Mouse (Mus musculus): ENCODE measurements around the gene Foxp1. TPM values are rescaled to one million over a fixed set of nuclear protein-coding genes. Genes with fewer than 3 reads are reported as not detected.
A peak's percentile ranks its signal among the peaks of the same experiment; 100 is the strongest.

The Foxp1 gene
- polyA plus RNA-seq, 1 experiment from 2014 or later: 96.6 TPM

GRCm38 (mm10) chr6:99027542-99028160, 494.9 kb downstream of the Foxp1 start:
- no peak; the same call in 1 of the 2 replicates for ATAC-seq (ENCODE audit: low FRiP score, low read depth)
- H3K36me3 ChIP-seq: no peaks in the 10 kb centered on the region
- H3K4me2 ChIP-seq (replicated peaks): peak overlapping the region; percentile 74
- no peaks in the 10 kb centered on the region for H3K9me3 ChIP-seq
- H3K9ac ChIP-seq (replicated peaks): peak overlapping the region; percentile 77
- H3K27ac ChIP-seq (replicated peaks): peak overlapping the region; percentile 91
- peak overlapping the region; percentile 66 for H3K4me3 ChIP-seq
- peaks cover 42% of the 10 kb centered on the region for H3K4me1 ChIP-seq
- no peaks in the 10 kb centered on the region for H3K27me3 ChIP-seq
- under 1% methylated on average over 17 of the region's 22 CpGs for WGBS

GRCm38 (mm10) chr6:99026635-99027541, 495.6 kb downstream of the Foxp1 start:
- H3K4me2 ChIP-seq (replicated peaks): peak overlapping the region; percentile 74
- peak overlapping the region; percentile 77 for H3K9ac ChIP-seq (replicated peaks)
- 16% methylated on average over 19 of the region's 19 CpGs for WGBS
- no peaks in the 10 kb centered on the region for H3K27me3 ChIP-seq
- peak overlapping the region; percentile 66 for H3K4me3 ChIP-seq
- peaks cover 45% of the 10 kb centered on the region for H3K4me1 ChIP-seq
- ATAC-seq (ENCODE audit: low FRiP score, low read depth): no peak
- H3K9me3 ChIP-seq: no peaks in the 10 kb centered on the region
- no peaks in the 10 kb centered on the region for H3K36me3 ChIP-seq
- peak overlapping the region; percentile 91 for H3K27ac ChIP-seq (replicated peaks)

- peaks cover 48% of the 10 kb centered on the region for H3K4me1 ChIP-seq
- H3K36me3 ChIP-seq: no peaks in the 10 kb centered on the region
- H3K9me3 ChIP-seq: no peaks in the 10 kb centered on the region
- 54% methylated on average over 3 of the region's 3 CpGs for WGBS
- no peak for ATAC-seq (ENCODE audit: low FRiP score, low read depth)
- H3K27ac ChIP-seq (replicated peaks): no peak overlapping the region
- H3K4me3 ChIP-seq: peak overlapping the region; percentile 15
- no peak overlapping the region; the same call in 1 of the 2 replicates for H3K9ac ChIP-seq (replicated peaks)
- H3K4me2 ChIP-seq (replicated peaks): peak overlapping the region; percentile 37
- no peaks in the 10 kb centered on the region for H3K27me3 ChIP-seq
These were observed 496.5 kb downstream of the Foxp1 start for GRCm38 (mm10) chr6:99026040-99026439.

- Histone ChIP-seq H3K9ac (replicated peaks) (no peak overlapping the region), H3K4me3 (no peak overlapping the region), H3K27ac (replicated peaks) (no peak overlapping the region), H3K4me2 (replicated peaks) (peak overlapping the region; percentile 37), H3K4me1 (peaks cover 54% of the 10 kb centered on the region), H3K36me3 (no peaks in the 10 kb centered on the region), H3K9me3 (no peaks in the 10 kb centered on the region), H3K27me3 (no peaks in the 10 kb centered on the region)
- ATAC-seq (ENCODE audit: low FRiP score, low read depth): no peak
- WGBS: 43% methylated on average over 9 of the region's 9 CpGs
These were observed 497.9 kb downstream of the Foxp1 start for GRCm38 (mm10) chr6:99024588-99024987.

GRCm38 (mm10) chr6:99020570-99021444, 501.7 kb downstream of the Foxp1 start:
- Histone ChIP-seq H3K9ac (replicated peaks) (no peak overlapping the region), H3K27ac (replicated peaks) (no peak overlapping the region), H3K4me2 (replicated peaks) (no peak overlapping the region), H3K27me3 (no peaks in the 10 kb centered on the region), H3K36me3 (no peaks in the 10 kb centered on the region), H3K4me1 (peaks cover 40% of the 10 kb centered on the region), H3K4me3 (no peak overlapping the region), H3K9me3 (no peaks in the 10 kb centered on the region)
- WGBS: 59% methylated on average over 12 of the region's 12 CpGs
- no peak for ATAC-seq (ENCODE audit: low FRiP score, low read depth)

GRCm38 (mm10) chr6:99019716-99020115, 502.8 kb downstream of the Foxp1 start:
- peaks cover 40% of the 10 kb centered on the region for H3K4me1 ChIP-seq
- H3K9me3 ChIP-seq: no peaks in the 10 kb centered on the region
- no peak overlapping the region for H3K27ac ChIP-seq (replicated peaks)
- ATAC-seq (ENCODE audit: low FRiP score, low read depth): no peak
- WGBS: 80% methylated on average over 8 of the region's 8 CpGs
- no peak overlapping the region for H3K4me3 ChIP-seq
- no peaks in the 10 kb centered on the region for H3K27me3 ChIP-seq
- no peak overlapping the region for H3K9ac ChIP-seq (replicated peaks)
- no peaks in the 10 kb centered on the region for H3K36me3 ChIP-seq
- no peak overlapping the region for H3K4me2 ChIP-seq (replicated peaks)

GRCm38 (mm10) chr6:99019266-99019665, 503.3 kb downstream of the Foxp1 start:
- no peak overlapping the region for H3K27ac ChIP-seq (replicated peaks)
- H3K4me1 ChIP-seq: peaks cover 40% of the 10 kb centered on the region
- H3K4me2 ChIP-seq (replicated peaks): no peak overlapping the region
- H3K36me3 ChIP-seq: no peaks in the 10 kb centered on the region
- H3K27me3 ChIP-seq: no peaks in the 10 kb centered on the region
- WGBS: 57% methylated on average over 9 of the region's 9 CpGs
- H3K9me3 ChIP-seq: no peaks in the 10 kb centered on the region
- no peak overlapping the region for H3K9ac ChIP-seq (replicated peaks)
- no peak overlapping the region for H3K4me3 ChIP-seq
- no peak for ATAC-seq (ENCODE audit: low FRiP score, low read depth)

GRCm38 (mm10) chr6:99013866-99014502, 508.5 kb downstream of the Foxp1 start:
- Histone ChIP-seq H3K4me1 (peaks cover 48% of the 10 kb centered on the region), H3K4me2 (replicated peaks) (peak overlapping the region; percentile 22), H3K9me3 (no peaks in the 10 kb centered on the region), H3K36me3 (no peaks in the 10 kb centered on the region; the same call in 1 of the 2 replicates), H3K27ac (replicated peaks) (peak overlapping the region; percentile 54; the same call in 1 of the 2 replicates), H3K9ac (replicated peaks) (no peak overlapping the region), H3K27me3 (no peaks in the 10 kb centered on the region), H3K4me3 (no peak overlapping the region)
- WGBS: 24% methylated on average over 16 of the region's 16 CpGs
- ATAC-seq (ENCODE audit: low FRiP score, low read depth): peak; percentile 62

GRCm38 (mm10) chr6:99013119-99013865, 509.2 kb downstream of the Foxp1 start:
- Histone ChIP-seq H3K9me3 (0 out of 2 replicates have a peak, but pooled peaks cover 4% of the 10 kb centered on the region), H3K4me2 (replicated peaks) (peak overlapping the region; percentile 22), H3K36me3 (peaks cover 4% of the 10 kb centered on the region), H3K4me1 (peaks cover 48% of the 10 kb centered on the region), H3K9ac (replicated peaks) (no peak overlapping the region), H3K4me3 (no peak overlapping the region), H3K27ac (replicated peaks) (peak overlapping the region; percentile 58), H3K27me3 (no peaks in the 10 kb centered on the region)
- 18% methylated on average over 14 of the region's 14 CpGs for WGBS
- no peak for ATAC-seq (ENCODE audit: low FRiP score, low read depth)

- ATAC-seq (ENCODE audit: low FRiP score, low read depth): no peak
- Histone ChIP-seq H3K4me2 (replicated peaks) (no peak overlapping the region), H3K9me3 (0 out of 2 replicates have a peak, but pooled peaks cover 6% of the 10 kb centered on the region), H3K4me3 (no peak overlapping the region), H3K4me1 (peaks cover 48% of the 10 kb centered on the region), H3K27me3 (no peaks in the 10 kb centered on the region), H3K36me3 (peaks cover 16% of the 10 kb centered on the region), H3K9ac (replicated peaks) (no peak overlapping the region), H3K27ac (replicated peaks) (no peak overlapping the region)
- WGBS: 55% methylated on average over 8 of the region's 8 CpGs
These were observed 510.5 kb downstream of the Foxp1 start for GRCm38 (mm10) chr6:99011895-99012584.
